Mouse (Mus musculus) liver, embryonic 14.5 days (tissue): Measurements from ENCODE around the gene Vps4b. TPM values are rescaled to one million over a fixed set of nuclear protein-coding genes. Genes with fewer than 3 reads are reported as not detected.

Experiments
- ATAC-seq: fragments of 200-750 bp; cut with Nextera tagmentation; 2 replicates; pipeline ENCODE4 v1.8.0; 2017; ENCODE audit warnings: moderate number of reproducible peaks, mild to moderate bottlenecking, moderate library complexity; ENCODE audit not compliant: insufficient read depth
- DNase-seq, 3 experiments: peaks; one replicate each; pipeline ENCODE4 v3.0.0-alpha.2; 2012 to 2013; ENCODE audit warnings: low read depth in 3 of 3, low spot score in 3 of 3
- H3K27ac ChIP-seq: fragments of 300-500 bp; sonication (generic); 2 replicates; pipeline ENCODE4 v1.5.1; 2014; ENCODE audit warnings: moderate library complexity, mild to moderate bottlenecking, control low read depth, inconsistent platforms
- H3K27me3 ChIP-seq: fragments of 300-500 bp; sonication (generic); 2 replicates; pipeline ENCODE4 v1.6.1; 2014; ENCODE audit warnings: mild to moderate bottlenecking, low read length, moderate library complexity; ENCODE audit not compliant: control insufficient read depth, insufficient read depth
- H3K36me3 ChIP-seq: fragments of 300-500 bp; sonication (generic); replicated peaks from 2 replicates; pipeline ENCODE4 v1.6.1; 2014; ENCODE audit warnings: low read depth; ENCODE audit not compliant: control insufficient read depth, insufficient read depth
- H3K4me1 ChIP-seq, 2 experiments: fragments of 200-500 bp in 1 of 2; fragments of 300-500 bp in 1 of 2; sonication (generic) in 1 of 2; replicated peaks; 2 replicates each; pipeline ENCODE4 v1.6.1; 2012 to 2014; ENCODE audit warnings: antibody characterized with exemption in 1 of 2, inconsistent platforms in 1 of 2, low read length in 1 of 2; ENCODE audit not compliant: control insufficient read depth in 2 of 2, insufficient read depth in 2 of 2
- H3K4me2 ChIP-seq: fragments of 300-500 bp; sonication (generic); 2 replicates; pipeline ENCODE4 v1.6.1; 2014; ENCODE audit warnings: low read depth, mild to moderate bottlenecking, control low read depth, moderate library complexity
- H3K4me3 ChIP-seq, 2 experiments: fragments of 200-500 bp in 1 of 2; fragments of 300-500 bp in 1 of 2; sonication (generic) in 1 of 2; 2 replicates each; pipeline ENCODE4 v1.5.1; 2012 to 2014; ENCODE audit warnings: low read depth in 2 of 2, low read length in 2 of 2, mild to moderate bottlenecking in 2 of 2, control low read depth in 1 of 2, inconsistent platforms in 1 of 2, moderate library complexity in 1 of 2; ENCODE audit not compliant: insufficient read depth in 1 of 2
- H3K9ac ChIP-seq: fragments of 300-500 bp; sonication (generic); replicated peaks from 2 replicates; pipeline ENCODE4 v1.6.1; 2014; ENCODE audit warnings: mild to moderate bottlenecking, control low read depth, moderate library complexity
- H3K9me3 ChIP-seq: fragments of 300-500 bp; sonication (generic); 2 replicates; pipeline ENCODE4 v1.6.1; 2016; ENCODE audit warnings: low read length, mixed read lengths; ENCODE audit not compliant: control insufficient read depth
- CTCF ChIP-seq: IDR thresholded peaks from 2 replicates; pipeline ENCODE4 v1.5.1; 2016; ENCODE audit warnings: antibody characterized with exemption, low read depth, control low read depth
- EP300 ChIP-seq: IDR thresholded peaks from 2 replicates; pipeline ENCODE4 v1.6.1; 2016; ENCODE audit warnings: antibody characterized with exemption, low read depth
- WGBS: fragments of 180-500 bp; shearing (Covaris S2); extraction: QIAGEN DNeasy Blood & Tissue Kit; methylation state at CpG from one replicate; pipeline ENCODE4 v1.1.7; 2014; ENCODE audit not compliant: insufficient replicate concordance; 5-methylcytosine and 5-hydroxymethylcytosine counted together
- polyA plus RNA-seq, 2 experiments: library from polyadenylated mRNA; depleted of rRNA in 1 of 2; stranded (reverse) in 1 of 2; unstranded in 1 of 2; fragments of >200 nt; fragmentation: Nextera tagmentation in 1 of 2; extraction: Ambion mirVana in 1 of 2; gene quantifications; 2 replicates each; pipeline versions ENCODE4 v1.2.1 to v1.2.3; 2012 to 2014

Gene Vps4b
- polyA plus RNA-seq, 2 experiments: 9.5 to 21.9 TPM

- Histone ChIP-seq H3K9me3 (no peaks in the 10 kb centered on the region), H3K4me2 (no peak overlapping the region), H3K27me3 (peaks cover 23% of the 10 kb centered on the region), H3K4me3 (no peak overlapping the region), H3K36me3 (no peaks in the 10 kb centered on the region), H3K27ac (no peak overlapping the region), H3K4me1 (peaks cover 2 to 12% of the 10 kb centered on the region in 2 experiments; a peak in 2 of 4 replicates), H3K9ac (no peak overlapping the region)
- DNase-seq: no peak
- WGBS: 38% methylated on average over 7 of the region's 7 CpGs
- ATAC-seq: no peak
- TF ChIP-seq EP300 (no peak), CTCF (peak; percentile 70)
Measured at GRCm38 (mm10) chr1:106717071-106717601, 79.4 kb downstream of the Vps4b start.

- DNase-seq: no peak
- H3K27me3 ChIP-seq: peaks cover 28% of the 10 kb centered on the region
- no peaks in the 10 kb centered on the region for H3K36me3 ChIP-seq
- TF ChIP-seq CTCF: no peak
- TF ChIP-seq EP300: no peak
- H3K4me2 ChIP-seq: no peak overlapping the region
- WGBS: 72% methylated on average over 3 of the region's 3 CpGs
- no peak overlapping the region for H3K4me3 ChIP-seq
- no peak overlapping the region for H3K9ac ChIP-seq
- ATAC-seq: no peak
- peaks cover 2 to 14% of the 10 kb centered on the region in 2 experiments; a peak in 2 of 4 replicates for H3K4me1 ChIP-seq
- no peaks in the 10 kb centered on the region for H3K9me3 ChIP-seq
- H3K27ac ChIP-seq: no peak overlapping the region
Measured at GRCm38 (mm10) chr1:106716141-106716540, 80.4 kb downstream of the Vps4b start.

- no peak overlapping the region for H3K27ac ChIP-seq
- H3K27me3 ChIP-seq: peaks cover 28% of the 10 kb centered on the region
- H3K36me3 ChIP-seq: no peaks in the 10 kb centered on the region
- TF ChIP-seq EP300 (no peak; the same call in 1 of the 2 replicates), CTCF (no peak)
- ATAC-seq (peak; percentile 27; the same call in 1 of the 2 replicates), DNase-seq (no peak)
- peaks cover 2 to 14% of the 10 kb centered on the region in 2 experiments; a peak in 2 of 4 replicates for H3K4me1 ChIP-seq
- no peak overlapping the region; the same call in 1 of the 2 replicates for H3K4me2 ChIP-seq
- WGBS: 61% methylated on average over 13 of the region's 13 CpGs
- H3K4me3 ChIP-seq: no peak overlapping the region
- no peaks in the 10 kb centered on the region for H3K9me3 ChIP-seq
- H3K9ac ChIP-seq: no peak overlapping the region
Measured at GRCm38 (mm10) chr1:106715111-106716083, 81.1 kb downstream of the Vps4b start.

GRCm38 (mm10) chr1:106714530-106714981 lies 82.0 kb downstream of the Vps4b start:
- Histone ChIP-seq H3K36me3 (no peaks in the 10 kb centered on the region), H3K4me2 (peak overlapping the region; percentile 66), H3K27me3 (peaks cover 28% of the 10 kb centered on the region), H3K9ac (peak overlapping the region; percentile 51), H3K4me1 (peaks cover 2 to 14% of the 10 kb centered on the region in 2 experiments; a peak in 2 of 4 replicates), H3K9me3 (no peaks in the 10 kb centered on the region), H3K4me3 (peak overlapping the region; percentile 56 to 61), H3K27ac (no peak overlapping the region)
- no peak for TF ChIP-seq EP300
- TF ChIP-seq CTCF: no peak
- WGBS: 6% methylated on average over 20 of the region's 21 CpGs
- ATAC-seq (no peak), DNase-seq (no peak)

Other genes with a start within 250 kb of the Vps4b start
- gene Bcl2, start 82.5 kb downstream of the Vps4b start, polyA plus RNA-seq (2012; rRNA removed): 0.14 and 0.38 TPM in 2 replicates
- 0.43 TPM in 2 replicates for gene Bcl2, start 82.5 kb downstream of the Vps4b start, polyA plus RNA-seq (2014; fragmentation: Nextera tagmentation; extraction: Ambion mirVana)
- gene Kdsr, start 37.0 kb downstream of the Vps4b start, polyA plus RNA-seq (2012; rRNA removed): 0.88 and 1.3 TPM in 2 replicates
- gene Kdsr, start 37.0 kb downstream of the Vps4b start, polyA plus RNA-seq (2014; fragmentation: Nextera tagmentation; extraction: Ambion mirVana): 3.0 and 4.0 TPM in 2 replicates
- 0.02 TPM in 1 of 2 replicates, not detected in the other for gene Serpinb5, start 64.4 kb upstream of the Vps4b start, polyA plus RNA-seq (2012; rRNA removed)
- gene Serpinb5, start 64.4 kb upstream of the Vps4b start, polyA plus RNA-seq (2014; fragmentation: Nextera tagmentation; extraction: Ambion mirVana): not detected in 2 replicates
- not detected in 2 replicates for gene Serpinb12, start 137.7 kb upstream of the Vps4b start, polyA plus RNA-seq (2012; rRNA removed)
- gene Serpinb12, start 137.7 kb upstream of the Vps4b start, polyA plus RNA-seq (2014; fragmentation: Nextera tagmentation; extraction: Ambion mirVana): not detected in 2 replicates
- gene Serpinb13, start 184.3 kb upstream of the Vps4b start, polyA plus RNA-seq (2012; rRNA removed): not detected in 2 replicates
- gene Serpinb13, start 184.3 kb upstream of the Vps4b start, polyA plus RNA-seq (2014; fragmentation: Nextera tagmentation; extraction: Ambion mirVana): not detected in 2 replicates